Mouse (Mus musculus): ENCODE results near the gene Mlxipl. TPM values are rescaled to one million over a fixed set of nuclear protein-coding genes. Genes with fewer than 3 reads are reported as not detected.
A peak's percentile ranks its signal among the peaks of the same experiment; 100 is the strongest.

Gene Mlxipl
- polyA plus RNA-seq, 1 experiment, result 304 TPM

DNA sequence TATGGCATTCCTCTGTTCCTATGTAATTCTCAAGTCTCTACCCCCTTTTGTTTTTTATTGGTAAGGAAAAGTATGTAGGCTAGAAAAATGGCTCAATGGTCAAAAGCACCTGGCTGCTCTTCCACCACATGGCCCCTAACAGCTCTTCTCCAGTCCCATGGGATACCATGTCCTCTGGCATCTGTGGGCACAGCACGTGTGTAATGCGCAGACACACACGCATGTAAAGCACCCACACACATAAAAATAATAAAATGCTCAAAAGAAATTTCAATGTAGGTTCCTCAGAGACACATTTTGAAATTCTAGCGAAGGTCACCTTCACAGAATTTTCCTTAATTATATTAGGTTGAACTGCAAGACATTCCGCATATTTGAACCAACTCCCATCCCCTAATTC is 79.8 kb downstream of the Mlxipl start:
- no peak overlapping the region for H3K27ac ChIP-seq (ENCODE audit: insufficient read depth, low read depth, low read length)
- no peaks in the 10 kb centered on the region for H3K27me3 ChIP-seq (ENCODE audit: control insufficient read depth, insufficient read depth, low read length)
- H3K36me3 ChIP-seq (ENCODE audit: control insufficient read depth, insufficient read depth, low read length), result peaks cover 22% of the 10 kb centered on the region
- peak overlapping the region; percentile 87 for H3K4me3 ChIP-seq (ENCODE audit: low read depth, low read length)
- no peaks in the 10 kb centered on the region; the same call in 1 of the 2 replicates for H3K4me1 ChIP-seq (ENCODE audit: control insufficient read depth, insufficient read depth, insufficient read length, low read length)
- WGBS, result 89% methylated on average over 5 of the region's 5 CpGs
- no peak for TF ChIP-seq POLR2A (IDR thresholded peaks at IDR 0.05; ENCODE audit: low read depth, low read length)
- TF ChIP-seq CTCF (IDR thresholded peaks at IDR 0.05; ENCODE audit: extremely low read depth, insufficient read length, insufficient replicate concordance, low read depth, low read length), result no peak

- no peaks in the 10 kb centered on the region for H3K27me3 ChIP-seq (ENCODE audit: control insufficient read depth, insufficient read depth, low read length)
- H3K4me1 ChIP-seq (ENCODE audit: control insufficient read depth, insufficient read depth, insufficient read length, low read length), result no peaks in the 10 kb centered on the region; the same call in 1 of the 2 replicates
- H3K36me3 ChIP-seq (ENCODE audit: control insufficient read depth, insufficient read depth, low read length), result peaks cover 30% of the 10 kb centered on the region
- WGBS, result 84% methylated on average over 6 of the region's 6 CpGs
- TF ChIP-seq POLR2A (IDR thresholded peaks at IDR 0.05; ENCODE audit: low read depth, low read length), result no peak
- TF ChIP-seq CTCF (IDR thresholded peaks at IDR 0.05; ENCODE audit: extremely low read depth, insufficient read length, insufficient replicate concordance, low read depth, low read length), result no peak
- no peak overlapping the region for H3K27ac ChIP-seq (ENCODE audit: insufficient read depth, low read depth, low read length)
- H3K4me3 ChIP-seq (ENCODE audit: low read depth, low read length), result no peak overlapping the region
Observed at GRCm38 (mm10) chr5:135171688-135172220, 82.1 kb downstream of the Mlxipl start.

DNA sequence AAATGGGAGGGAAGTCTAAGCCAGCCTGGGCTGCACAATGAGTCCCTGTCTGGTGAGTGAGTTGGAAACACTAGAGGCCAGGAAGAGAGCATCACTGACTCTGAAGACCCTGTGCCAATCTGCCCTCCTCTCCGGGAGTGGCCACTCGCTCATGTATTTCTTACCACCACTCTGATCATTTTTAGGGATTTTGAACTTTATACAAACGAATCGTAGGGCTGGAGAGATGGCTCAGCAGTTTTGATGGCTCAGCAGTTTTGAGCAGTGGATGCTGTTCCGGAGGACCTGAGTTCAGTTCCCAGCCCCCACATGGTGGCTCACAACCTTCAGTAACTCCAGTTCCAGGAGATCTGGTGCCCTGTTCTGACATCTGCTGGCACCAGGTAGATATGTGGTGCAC is 83.3 kb downstream of the Mlxipl start:
- Histone ChIP-seq H3K36me3 (ENCODE audit: control insufficient read depth, insufficient read depth, low read length) (peaks cover 41% of the 10 kb centered on the region), H3K27ac (ENCODE audit: insufficient read depth, low read depth, low read length) (no peak overlapping the region), H3K27me3 (ENCODE audit: control insufficient read depth, insufficient read depth, low read length) (no peaks in the 10 kb centered on the region), H3K4me1 (ENCODE audit: control insufficient read depth, insufficient read depth, insufficient read length, low read length) (no peaks in the 10 kb centered on the region; the same call in 1 of the 2 replicates), H3K4me3 (ENCODE audit: low read depth, low read length) (no peak overlapping the region)
- WGBS, result 91% methylated on average over 5 of the region's 5 CpGs
- no peak for TF ChIP-seq POLR2A (IDR thresholded peaks at IDR 0.05; ENCODE audit: low read depth, low read length)
- no peak for TF ChIP-seq CTCF (IDR thresholded peaks at IDR 0.05; ENCODE audit: extremely low read depth, insufficient read length, insufficient replicate concordance, low read depth, low read length)

DNA sequence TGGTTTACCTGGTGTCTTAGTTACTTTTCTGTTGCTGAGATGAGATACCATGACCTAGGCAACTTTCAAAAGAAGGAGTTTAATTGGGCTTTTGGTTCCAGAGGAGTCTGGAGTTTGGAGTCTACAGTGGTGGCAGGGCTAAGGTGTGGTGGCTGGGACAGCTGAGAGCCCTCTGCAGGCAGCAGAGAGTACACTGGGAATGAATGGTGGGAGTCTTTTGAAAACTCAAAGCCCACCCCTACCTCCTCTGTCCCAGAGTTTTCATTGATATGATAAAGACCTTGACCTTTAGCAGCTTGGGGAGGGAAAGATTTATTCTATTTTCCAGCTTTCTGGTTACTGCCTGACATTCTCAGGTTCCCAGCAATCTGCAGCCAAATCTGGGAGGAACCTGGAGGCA is 85.4 kb downstream of the Mlxipl start:
- H3K27me3 ChIP-seq (ENCODE audit: control insufficient read depth, insufficient read depth, low read length), result no peaks in the 10 kb centered on the region
- peaks cover 60% of the 10 kb centered on the region for H3K36me3 ChIP-seq (ENCODE audit: control insufficient read depth, insufficient read depth, low read length)
- no peak overlapping the region for H3K4me3 ChIP-seq (ENCODE audit: low read depth, low read length)
- no peaks in the 10 kb centered on the region for H3K4me1 ChIP-seq (ENCODE audit: control insufficient read depth, insufficient read depth, insufficient read length, low read length)
- TF ChIP-seq POLR2A (IDR thresholded peaks at IDR 0.05; ENCODE audit: low read depth, low read length) (no peak), CTCF (IDR thresholded peaks at IDR 0.05; ENCODE audit: extremely low read depth, insufficient read length, insufficient replicate concordance, low read depth, low read length) (no peak)
- H3K27ac ChIP-seq (ENCODE audit: insufficient read depth, low read depth, low read length), result no peak overlapping the region

- H3K4me1 ChIP-seq (ENCODE audit: control insufficient read depth, insufficient read depth, insufficient read length, low read length), result no peaks in the 10 kb centered on the region
- TF ChIP-seq POLR2A (IDR thresholded peaks at IDR 0.05; ENCODE audit: low read depth, low read length), result no peak
- TF ChIP-seq CTCF (IDR thresholded peaks at IDR 0.05; ENCODE audit: extremely low read depth, insufficient read length, insufficient replicate concordance, low read depth, low read length), result no peak
- no peak overlapping the region for H3K4me3 ChIP-seq (ENCODE audit: low read depth, low read length)
- peaks cover 67% of the 10 kb centered on the region for H3K36me3 ChIP-seq (ENCODE audit: control insufficient read depth, insufficient read depth, low read length)
- H3K27me3 ChIP-seq (ENCODE audit: control insufficient read depth, insufficient read depth, low read length), result no peaks in the 10 kb centered on the region
- no peak overlapping the region for H3K27ac ChIP-seq (ENCODE audit: insufficient read depth, low read depth, low read length)
- 82% methylated on average over 3 of the region's 3 CpGs for WGBS
Observed at GRCm38 (mm10) chr5:135178523-135178922, 88.8 kb downstream of the Mlxipl start.

DNA sequence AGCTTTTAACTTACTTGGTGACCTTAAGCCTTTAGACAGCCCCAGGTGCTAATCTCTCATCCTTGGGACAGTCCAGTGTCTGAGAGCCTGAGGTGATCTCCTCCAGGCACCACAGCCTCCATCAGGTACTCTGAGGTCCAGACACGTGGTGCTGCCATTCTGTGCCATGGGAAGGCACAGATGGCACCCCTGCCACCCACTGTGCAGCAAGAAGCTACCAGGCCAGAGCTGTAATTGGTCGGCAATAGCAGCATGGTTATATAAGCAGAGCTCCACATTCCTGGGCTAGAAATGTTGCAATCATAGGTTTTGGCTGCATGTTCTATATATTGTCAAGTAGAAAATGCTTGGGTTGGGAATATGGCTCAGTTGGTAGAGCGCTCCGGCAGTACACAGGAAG is 89.3 kb downstream of the Mlxipl start:
- TF ChIP-seq CTCF (IDR thresholded peaks at IDR 0.05; ENCODE audit: extremely low read depth, insufficient read length, insufficient replicate concordance, low read depth, low read length) (no peak), POLR2A (IDR thresholded peaks at IDR 0.05; ENCODE audit: low read depth, low read length) (no peak)
- Histone ChIP-seq H3K36me3 (ENCODE audit: control insufficient read depth, insufficient read depth, low read length) (peaks cover 64% of the 10 kb centered on the region), H3K4me3 (ENCODE audit: low read depth, low read length) (no peak overlapping the region), H3K27ac (ENCODE audit: insufficient read depth, low read depth, low read length) (no peak overlapping the region), H3K27me3 (ENCODE audit: control insufficient read depth, insufficient read depth, low read length) (no peaks in the 10 kb centered on the region), H3K4me1 (ENCODE audit: control insufficient read depth, insufficient read depth, insufficient read length, low read length) (no peaks in the 10 kb centered on the region)
- WGBS, result 85% methylated on average over 4 of the region's 4 CpGs

DNA sequence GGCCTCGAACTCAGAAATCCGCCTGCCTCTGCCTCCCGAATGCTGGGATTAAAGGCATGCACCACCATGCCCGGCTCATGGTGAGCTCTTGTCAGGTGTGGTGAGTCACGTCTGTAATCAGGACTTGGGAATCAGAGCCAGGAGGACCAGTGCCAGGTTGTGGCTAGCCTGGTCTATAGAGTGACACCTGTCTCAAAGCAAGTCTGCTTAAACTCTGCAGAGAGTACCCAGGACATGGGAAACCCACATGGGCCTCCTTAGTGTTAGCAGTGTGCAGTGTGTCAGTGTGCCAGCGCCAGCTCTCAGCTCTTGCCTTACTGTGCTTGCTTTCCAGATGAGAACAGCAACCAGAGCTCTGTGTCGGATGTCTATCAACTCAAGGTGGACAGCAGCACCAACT is 89.9 kb downstream of the Mlxipl start:
- peaks cover 59% of the 10 kb centered on the region for H3K36me3 ChIP-seq (ENCODE audit: control insufficient read depth, insufficient read depth, low read length)

More for the DNA sequence above, 89.9 kb downstream of the Mlxipl start:
- Histone ChIP-seq H3K27ac (ENCODE audit: insufficient read depth, low read depth, low read length) (no peak overlapping the region), H3K4me3 (ENCODE audit: low read depth, low read length) (no peak overlapping the region), H3K4me1 (ENCODE audit: control insufficient read depth, insufficient read depth, insufficient read length, low read length) (no peaks in the 10 kb centered on the region), H3K27me3 (ENCODE audit: control insufficient read depth, insufficient read depth, low read length) (no peaks in the 10 kb centered on the region)
- WGBS, result 86% methylated on average over 7 of the region's 7 CpGs
- no peak for TF ChIP-seq POLR2A (IDR thresholded peaks at IDR 0.05; ENCODE audit: low read depth, low read length)
- no peak for TF ChIP-seq CTCF (IDR thresholded peaks at IDR 0.05; ENCODE audit: extremely low read depth, insufficient read length, insufficient replicate concordance, low read depth, low read length)
